Mouse (Mus musculus): ENCODE results near the gene Slco3a1. TPM values are rescaled to one million over a fixed set of nuclear protein-coding genes. Genes with fewer than 3 reads are reported as not detected.

The Slco3a1 gene
- polyA plus RNA-seq, 1 experiment from 2014 or later: 19.8 TPM

DNA sequence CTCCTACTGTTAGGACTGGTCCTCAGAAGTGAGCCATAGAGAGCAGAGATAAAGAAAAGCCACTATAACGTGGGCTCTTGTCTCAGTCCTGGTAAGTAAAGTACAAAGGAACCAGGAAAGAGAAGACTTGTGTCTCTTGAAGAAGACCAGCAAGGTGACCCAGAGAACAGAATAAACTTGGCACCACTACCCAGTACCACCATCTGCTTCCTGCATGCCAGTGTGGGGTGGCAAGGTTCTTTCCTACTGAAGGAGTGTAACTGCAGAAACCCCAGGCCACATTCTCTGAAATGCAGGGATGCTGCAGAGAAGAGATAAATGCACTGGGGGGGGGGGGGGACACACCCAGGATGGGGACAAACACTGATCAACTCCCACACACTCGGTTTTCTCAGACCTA lies 29.0 kb downstream of the Slco3a1 start:
- Histone ChIP-seq H3K27ac (no peak overlapping the region), H3K4me1 (replicated peaks; ENCODE audit: insufficient read depth, low read length) (peaks cover 17% of the 10 kb centered on the region), H3K27me3 (ENCODE audit: insufficient read depth, low read length) (no peaks in the 10 kb centered on the region), H3K4me3 (replicated peaks; ENCODE audit: low read depth, low read length) (no peak overlapping the region), H3K4me2 (ENCODE audit: low read length) (no peak overlapping the region), H3K36me3 (ENCODE audit: insufficient read depth, low read length) (no peaks in the 10 kb centered on the region), H3K9me3 (replicated peaks; ENCODE audit: low read length) (no peaks in the 10 kb centered on the region), H3K9ac (ENCODE audit: low read depth, low read length) (no peak overlapping the region)
- WGBS: 83% methylated on average over 2 of the region's 2 CpGs
- no peak for TF ChIP-seq CTCF (IDR thresholded peaks at IDR 0.05; ENCODE audit: low read depth)
- ATAC-seq (replicated peaks; ENCODE audit: low FRiP score, low read depth) (no peak), DNase-seq (ENCODE audit: low spot score) (no peak)

- Histone ChIP-seq H3K27me3 (ENCODE audit: insufficient read depth, low read length) (no peaks in the 10 kb centered on the region), H3K4me1 (replicated peaks; ENCODE audit: insufficient read depth, low read length) (peaks cover 17% of the 10 kb centered on the region), H3K9ac (ENCODE audit: low read depth, low read length) (no peak overlapping the region), H3K4me2 (ENCODE audit: low read length) (no peak overlapping the region), H3K9me3 (replicated peaks; ENCODE audit: low read length) (no peaks in the 10 kb centered on the region), H3K36me3 (ENCODE audit: insufficient read depth, low read length) (no peaks in the 10 kb centered on the region), H3K4me3 (replicated peaks; ENCODE audit: low read depth, low read length) (no peak overlapping the region), H3K27ac (no peak overlapping the region)
- WGBS: 75% methylated on average over 8 of the region's 8 CpGs
- no peak for TF ChIP-seq CTCF (IDR thresholded peaks at IDR 0.05; ENCODE audit: low read depth)
- ATAC-seq (replicated peaks; ENCODE audit: low FRiP score, low read depth): no peak
- peak; percentile 53 for DNase-seq (ENCODE audit: low spot score)
These were observed 30.2 kb downstream of the Slco3a1 start for GRCm38 (mm10) chr7:74524188-74524971.

DNA sequence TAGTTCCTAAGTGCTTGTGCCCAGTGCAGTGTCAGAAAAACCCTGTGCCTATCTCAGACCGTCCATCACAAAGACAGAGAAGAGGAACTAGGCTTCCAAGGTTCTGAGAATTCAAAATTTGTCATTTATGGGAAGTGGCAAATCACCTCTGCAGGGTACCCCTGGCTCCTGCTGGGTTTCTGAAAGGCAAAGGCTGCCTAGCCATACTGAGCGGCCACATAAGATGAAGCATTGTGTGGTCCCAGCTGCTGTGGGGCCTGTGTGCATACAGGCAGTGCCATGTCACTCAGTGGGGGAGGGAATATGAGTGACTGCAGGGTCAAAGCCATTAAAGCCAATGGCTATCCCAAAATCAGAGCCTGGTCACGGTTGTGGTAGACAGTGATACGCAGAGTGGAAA lies 31.5 kb downstream of the Slco3a1 start:
- no peak overlapping the region for H3K4me2 ChIP-seq (ENCODE audit: low read length)
- H3K9ac ChIP-seq (ENCODE audit: low read depth, low read length): no peak overlapping the region
- ATAC-seq (replicated peaks; ENCODE audit: low FRiP score, low read depth): no peak
- TF ChIP-seq CTCF (IDR thresholded peaks at IDR 0.05; ENCODE audit: low read depth): no peak
- peaks cover 10% of the 10 kb centered on the region; the same call in 1 of the 2 replicates for H3K4me1 ChIP-seq (replicated peaks; ENCODE audit: insufficient read depth, low read length)
- WGBS: 67% methylated on average over 4 of the region's 4 CpGs
- DNase-seq (ENCODE audit: low spot score): no peak
- H3K4me3 ChIP-seq (replicated peaks; ENCODE audit: low read depth, low read length): no peak overlapping the region
- H3K9me3 ChIP-seq (replicated peaks; ENCODE audit: low read length): no peaks in the 10 kb centered on the region
- no peak overlapping the region for H3K27ac ChIP-seq
- no peaks in the 10 kb centered on the region for H3K27me3 ChIP-seq (ENCODE audit: insufficient read depth, low read length)
- H3K36me3 ChIP-seq (ENCODE audit: insufficient read depth, low read length): no peaks in the 10 kb centered on the region

- DNase-seq (ENCODE audit: low spot score): no peak
- ATAC-seq (replicated peaks; ENCODE audit: low FRiP score, low read depth): no peak
- no peaks in the 10 kb centered on the region for H3K27me3 ChIP-seq (ENCODE audit: insufficient read depth, low read length)
- H3K4me3 ChIP-seq (replicated peaks; ENCODE audit: low read depth, low read length): no peak overlapping the region
- no peak for TF ChIP-seq CTCF (IDR thresholded peaks at IDR 0.05; ENCODE audit: low read depth)
- H3K4me2 ChIP-seq (ENCODE audit: low read length): no peak overlapping the region
- no peaks in the 10 kb centered on the region for H3K36me3 ChIP-seq (ENCODE audit: insufficient read depth, low read length)
- H3K4me1 ChIP-seq (replicated peaks; ENCODE audit: insufficient read depth, low read length): 0 out of 2 replicates have a peak, but pooled peaks cover 10% of the 10 kb centered on the region
- WGBS: 78% methylated on average over 4 of the region's 4 CpGs
- H3K9ac ChIP-seq (ENCODE audit: low read depth, low read length): no peak overlapping the region
- H3K27ac ChIP-seq: no peak overlapping the region
- no peaks in the 10 kb centered on the region for H3K9me3 ChIP-seq (replicated peaks; ENCODE audit: low read length)
These were observed 32.3 kb downstream of the Slco3a1 start for GRCm38 (mm10) chr7:74522260-74522659.

DNA sequence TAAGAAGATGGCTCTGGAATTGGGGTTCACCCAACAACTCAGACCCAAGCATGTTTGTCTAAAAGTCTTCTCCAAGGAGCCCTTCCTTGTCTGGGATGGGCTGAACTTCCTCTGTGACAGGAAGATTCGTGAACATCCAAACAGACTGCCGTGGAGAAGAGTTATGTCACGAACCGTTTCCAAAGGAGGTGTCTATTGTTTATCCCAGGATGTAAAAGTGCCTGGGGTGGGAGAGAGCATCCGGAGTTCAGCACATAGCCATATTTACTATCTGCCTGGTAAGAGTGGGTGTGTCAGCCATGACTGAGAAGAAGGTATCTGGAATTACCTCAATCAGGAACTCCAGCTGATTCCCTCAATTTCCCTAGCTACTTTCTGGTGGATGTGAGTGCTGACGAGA lies 35.2 kb downstream of the Slco3a1 start:
- Histone ChIP-seq H3K9ac (ENCODE audit: low read depth, low read length) (no peak overlapping the region), H3K4me1 (replicated peaks; ENCODE audit: insufficient read depth, low read length) (0 out of 2 replicates have a peak, but pooled peaks cover 3% of the 10 kb centered on the region), H3K4me3 (replicated peaks; ENCODE audit: low read depth, low read length) (no peak overlapping the region), H3K36me3 (ENCODE audit: insufficient read depth, low read length) (no peaks in the 10 kb centered on the region), H3K4me2 (ENCODE audit: low read length) (no peak overlapping the region), H3K27ac (no peak overlapping the region), H3K9me3 (replicated peaks; ENCODE audit: low read length) (no peaks in the 10 kb centered on the region), H3K27me3 (ENCODE audit: insufficient read depth, low read length) (no peaks in the 10 kb centered on the region)
- WGBS: 47% methylated on average over 6 of the region's 6 CpGs
- ATAC-seq (replicated peaks; ENCODE audit: low FRiP score, low read depth) (no peak), DNase-seq (ENCODE audit: low spot score) (no peak)
- TF ChIP-seq CTCF (IDR thresholded peaks at IDR 0.05; ENCODE audit: low read depth): no peak

GRCm38 (mm10) chr7:74518776-74519175 lies 35.8 kb downstream of the Slco3a1 start:
- H3K4me2 ChIP-seq (ENCODE audit: low read length): no peak overlapping the region
- DNase-seq (ENCODE audit: low spot score) (no peak), ATAC-seq (replicated peaks; ENCODE audit: low FRiP score, low read depth) (no peak)
- H3K27ac ChIP-seq: no peak overlapping the region
- H3K9ac ChIP-seq (ENCODE audit: low read depth, low read length): no peak overlapping the region
- 90% methylated on average over 1 of the region's 1 CpGs for WGBS
- no peaks in the 10 kb centered on the region for H3K36me3 ChIP-seq (ENCODE audit: insufficient read depth, low read length)
- H3K9me3 ChIP-seq (replicated peaks; ENCODE audit: low read length): no peaks in the 10 kb centered on the region
- H3K27me3 ChIP-seq (ENCODE audit: insufficient read depth, low read length): no peaks in the 10 kb centered on the region
- no peak for TF ChIP-seq CTCF (IDR thresholded peaks at IDR 0.05; ENCODE audit: low read depth)
- H3K4me1 ChIP-seq (replicated peaks; ENCODE audit: insufficient read depth, low read length): no peaks in the 10 kb centered on the region
- H3K4me3 ChIP-seq (replicated peaks; ENCODE audit: low read depth, low read length): no peak overlapping the region

Data from kidney, postnatal 0 days (tissue).